Mouse (Mus musculus) kidney, postnatal 0 days (tissue): ENCODE data around the gene Nfia. TPM values are rescaled to one million over a fixed set of nuclear protein-coding genes. Genes with fewer than 3 reads are reported as not detected.
A peak's percentile ranks its signal among the peaks of the same experiment; 100 is the strongest.

ENCODE experiments used
- ATAC-seq: fragments of 200-750 bp; cut with Nextera tagmentation; replicated peaks from 2 replicates; pipeline ENCODE4 v1.8.0; 2017; ENCODE audit warnings: low read depth, moderate number of reproducible peaks, moderate TSS enrichment, moderate library complexity; ENCODE audit not compliant: low FRiP score
- DNase-seq: peaks from one replicate; pipeline ENCODE4 v3.0.0-alpha.2; 2016; ENCODE audit warnings: low spot score
- H3K27ac ChIP-seq: fragments of 300-500 bp; sonication (generic); 2 replicates; pipeline ENCODE4 v1.5.1; 2014; ENCODE audit warnings: mild to moderate bottlenecking
- H3K27me3 ChIP-seq: fragments of 300-500 bp; sonication (generic); 2 replicates; pipeline ENCODE4 v1.6.1; 2014; ENCODE audit warnings: low read length, mixed read lengths; ENCODE audit not compliant: insufficient read depth
- H3K36me3 ChIP-seq: fragments of 300-500 bp; sonication (generic); 2 replicates; pipeline ENCODE4 v1.6.1; 2014; ENCODE audit warnings: low read length, mixed read lengths; ENCODE audit not compliant: insufficient read depth
- H3K4me1 ChIP-seq: fragments of 300-500 bp; sonication (generic); replicated peaks from 2 replicates; pipeline ENCODE4 v1.6.1; 2014; ENCODE audit warnings: antibody characterized with exemption, low read length, mixed read lengths; ENCODE audit not compliant: insufficient read depth
- H3K4me2 ChIP-seq: fragments of 300-500 bp; sonication (generic); 2 replicates; pipeline ENCODE4 v1.6.1; 2014; ENCODE audit warnings: mild to moderate bottlenecking, low read length, moderate library complexity, mixed read lengths
- H3K4me3 ChIP-seq: fragments of 300-500 bp; sonication (generic); replicated peaks from 2 replicates; pipeline ENCODE4 v1.5.1; 2014; ENCODE audit warnings: low read depth, low read length
- H3K9ac ChIP-seq: fragments of 300-500 bp; sonication (generic); 2 replicates; pipeline ENCODE4 v1.6.1; 2014; ENCODE audit warnings: low read depth, low read length
- H3K9me3 ChIP-seq: fragments of 300-500 bp; sonication (generic); replicated peaks from 2 replicates; pipeline ENCODE4 v1.6.1; 2016; ENCODE audit warnings: low read length, inconsistent platforms, mixed read lengths
- CTCF ChIP-seq: IDR thresholded peaks from 2 replicates; pipeline ENCODE4 v1.5.1; 2016; ENCODE audit warnings: antibody characterized with exemption, low read depth, mild to moderate bottlenecking, moderate library complexity
- WGBS: fragments of 180-500 bp; shearing (Covaris S2); extraction: QIAGEN DNeasy Blood & Tissue Kit; methylation state at CpG from one replicate; pipeline ENCODE4 v1.1.7; 2014; 5-methylcytosine and 5-hydroxymethylcytosine counted together
- polyA plus RNA-seq: library from polyadenylated mRNA; unstranded; fragments of >200 nt; fragmentation: Nextera tagmentation; extraction: Ambion mirVana; gene quantifications from 2 replicates; pipeline ENCODE4 v1.2.1, GENCODE M21; 2015

Nfia gene
- polyA plus RNA-seq, 1 experiment from 2014 or later: 25.9 TPM

DNA sequence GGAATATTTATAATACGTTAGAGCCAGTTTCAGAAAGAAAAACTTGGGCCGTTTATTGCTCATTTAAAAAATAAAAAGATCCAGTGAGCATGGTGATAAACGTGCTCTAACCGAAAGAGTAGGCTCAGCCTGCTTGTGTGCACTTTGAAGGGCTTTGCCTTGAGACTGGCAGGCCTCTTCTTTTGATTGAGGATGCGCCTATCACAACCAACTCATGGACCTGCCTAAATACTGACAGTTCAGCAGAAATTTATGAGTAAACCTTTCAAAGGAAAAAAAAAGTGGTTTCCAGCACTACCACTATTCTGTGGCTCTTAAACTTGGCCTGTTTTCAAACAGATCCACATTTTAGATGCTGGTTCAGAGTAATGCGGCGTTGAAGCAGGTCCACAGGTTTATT lies 7.5 kb downstream of the Nfia start:
- 0 out of 2 replicates have a peak, but pooled peaks cover 3% of the 10 kb centered on the region for H3K36me3 ChIP-seq
- TF ChIP-seq CTCF: no peak
- H3K27ac ChIP-seq: 0 out of 2 replicates have a peak overlapping the region, but pooled peaks have one; percentile 10
- no peaks in the 10 kb centered on the region; the same call in 1 of the 2 replicates for H3K4me1 ChIP-seq
- 38% methylated on average over 7 of the region's 7 CpGs for WGBS
- no peaks in the 10 kb centered on the region; the same call in 1 of the 2 replicates for H3K27me3 ChIP-seq
- no peak overlapping the region for H3K4me3 ChIP-seq
- no peak overlapping the region for H3K9ac ChIP-seq
- ATAC-seq (no peak), DNase-seq (no peak)
- peak overlapping the region; percentile 89 for H3K4me2 ChIP-seq
- H3K9me3 ChIP-seq: no peaks in the 10 kb centered on the region

DNA sequence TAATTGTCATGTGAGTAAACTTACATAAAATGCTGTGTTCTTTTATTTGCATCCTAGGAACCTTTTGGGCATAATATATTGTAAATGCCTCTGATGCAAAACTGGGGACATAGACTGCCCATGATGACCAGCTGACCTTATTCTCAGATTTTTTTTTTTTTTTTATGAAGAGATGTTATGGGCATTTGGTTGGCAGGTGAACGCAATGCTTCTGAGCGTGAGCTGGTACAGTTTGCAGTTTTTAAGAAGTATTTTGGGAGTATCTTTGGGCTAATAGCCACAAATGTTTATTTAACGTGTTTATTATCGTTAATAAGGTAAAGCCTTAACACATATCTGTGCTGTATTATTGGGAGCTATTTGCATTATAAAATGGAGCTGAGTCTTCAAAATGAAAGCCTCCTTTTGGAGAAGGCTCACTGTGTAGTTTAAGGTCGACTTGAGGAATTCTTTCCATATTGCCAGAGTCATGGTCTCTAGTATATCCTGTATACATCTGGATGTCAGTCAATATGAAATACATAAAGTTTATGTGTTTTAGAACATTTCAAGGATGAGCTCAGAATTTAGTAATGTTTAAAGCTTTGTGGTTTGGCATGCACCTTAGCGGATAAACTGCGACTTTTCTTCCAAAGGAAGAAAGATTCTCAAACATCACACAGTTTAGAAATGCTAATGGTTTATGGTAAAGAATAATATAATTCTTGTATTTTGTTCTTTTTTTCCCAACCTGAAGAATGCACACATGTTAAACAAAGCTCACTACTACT lies 8.3 kb downstream of the Nfia start:
- no peak for TF ChIP-seq CTCF
- Histone ChIP-seq H3K4me2 (no peak overlapping the region), H3K9me3 (no peaks in the 10 kb centered on the region), H3K4me3 (no peak overlapping the region), H3K9ac (no peak overlapping the region), H3K27me3 (no peaks in the 10 kb centered on the region; the same call in 1 of the 2 replicates), H3K27ac (no peak overlapping the region), H3K36me3 (0 out of 2 replicates have a peak, but pooled peaks cover 3% of the 10 kb centered on the region), H3K4me1 (no peaks in the 10 kb centered on the region)
- 72% methylated on average over 7 of the region's 7 CpGs for WGBS
- DNase-seq: no peak
- no peak for ATAC-seq

DNA sequence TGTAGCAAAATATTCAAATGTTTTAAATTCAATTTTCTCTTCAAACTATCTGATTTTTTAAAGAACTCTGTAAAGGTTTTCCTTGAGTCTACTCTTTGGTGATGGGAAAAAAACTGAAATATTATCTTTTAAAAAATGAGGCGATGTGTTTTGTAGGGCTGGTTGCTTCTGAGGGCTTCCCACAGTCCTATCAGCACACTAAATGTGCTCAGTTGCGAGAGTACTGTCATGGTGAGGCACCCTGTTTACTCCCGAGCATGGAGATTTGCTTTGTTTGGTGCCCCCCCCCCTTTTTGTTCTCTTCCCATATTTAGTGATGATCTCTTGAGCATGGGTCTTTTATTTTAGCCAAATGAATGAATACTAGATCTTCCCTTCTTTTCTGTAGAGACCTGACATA lies 9.5 kb downstream of the Nfia start:
- Histone ChIP-seq H3K27ac (no peak overlapping the region), H3K4me3 (no peak overlapping the region), H3K36me3 (0 out of 2 replicates have a peak, but pooled peaks cover 3% of the 10 kb centered on the region), H3K27me3 (no peaks in the 10 kb centered on the region; the same call in 1 of the 2 replicates), H3K9me3 (no peaks in the 10 kb centered on the region), H3K4me1 (no peaks in the 10 kb centered on the region), H3K4me2 (no peak overlapping the region), H3K9ac (no peak overlapping the region)
- DNase-seq (no peak), ATAC-seq (no peak)
- 90% methylated on average over 3 of the region's 3 CpGs for WGBS
- no peak for TF ChIP-seq CTCF

DNA sequence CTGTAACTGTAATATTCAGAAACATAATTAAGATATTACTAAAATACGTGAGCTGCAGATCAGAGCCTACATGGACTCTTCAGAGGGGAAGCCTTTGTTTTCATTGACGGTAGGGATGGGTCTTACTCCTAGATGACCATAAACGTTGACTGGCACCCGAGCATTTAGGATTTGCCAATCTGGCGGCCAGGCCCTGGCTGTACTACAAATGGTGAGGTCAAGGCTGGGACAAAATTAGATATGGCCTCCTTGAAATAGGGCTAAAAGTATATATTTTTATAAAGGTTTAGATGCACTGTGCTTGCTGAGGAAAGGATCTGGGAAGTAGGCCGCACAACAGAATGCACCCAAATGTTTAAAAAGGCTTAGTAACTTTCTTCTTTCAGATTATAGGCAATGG lies 10.0 kb downstream of the Nfia start:
- Histone ChIP-seq H3K9me3 (no peaks in the 10 kb centered on the region), H3K9ac (no peak overlapping the region), H3K4me1 (no peaks in the 10 kb centered on the region), H3K4me3 (no peak overlapping the region), H3K27ac (no peak overlapping the region), H3K36me3 (0 out of 2 replicates have a peak, but pooled peaks cover 3% of the 10 kb centered on the region), H3K4me2 (no peak overlapping the region), H3K27me3 (no peaks in the 10 kb centered on the region; the same call in 1 of the 2 replicates)
- no peak for DNase-seq
- no peak for TF ChIP-seq CTCF
- ATAC-seq: no peak
- WGBS: 97% methylated on average over 6 of the region's 6 CpGs

DNA sequence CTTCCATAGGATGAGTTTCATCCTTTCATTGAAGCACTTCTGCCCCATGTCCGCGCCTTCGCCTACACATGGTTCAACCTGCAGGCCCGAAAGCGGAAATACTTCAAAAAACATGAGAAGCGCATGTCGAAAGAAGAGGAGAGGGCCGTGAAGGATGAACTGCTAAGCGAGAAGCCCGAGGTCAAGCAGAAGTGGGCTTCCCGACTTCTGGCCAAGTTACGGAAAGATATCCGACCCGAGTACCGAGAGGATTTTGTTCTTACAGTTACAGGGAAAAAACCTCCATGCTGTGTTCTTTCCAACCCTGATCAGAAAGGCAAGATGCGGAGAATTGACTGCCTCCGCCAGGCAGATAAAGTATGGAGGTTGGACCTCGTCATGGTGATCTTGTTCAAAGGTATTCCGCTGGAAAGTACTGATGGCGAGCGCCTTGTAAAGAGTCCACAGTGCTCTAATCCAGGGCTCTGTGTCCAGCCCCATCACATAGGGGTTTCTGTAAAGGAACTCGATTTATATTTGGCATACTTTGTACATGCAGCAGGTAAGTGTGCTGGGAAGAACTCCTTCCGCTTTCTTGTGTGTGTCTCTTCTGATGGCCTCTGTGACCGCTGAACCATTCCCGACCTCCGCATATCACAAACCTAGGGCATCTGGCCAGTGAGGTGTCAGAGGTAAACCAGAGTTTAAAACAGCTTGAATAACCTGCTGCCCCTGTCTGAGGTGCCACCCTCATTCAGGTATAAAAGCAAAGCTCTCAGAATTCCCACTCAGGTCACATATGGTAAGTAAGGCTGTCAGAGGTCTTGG lies 10.7 kb downstream of the Nfia start:
- H3K27me3 ChIP-seq: no peaks in the 10 kb centered on the region; the same call in 1 of the 2 replicates
- no peak overlapping the region for H3K4me2 ChIP-seq
- H3K9ac ChIP-seq: no peak overlapping the region
- 91% methylated on average over 26 of the region's 26 CpGs for WGBS
- DNase-seq (no peak), ATAC-seq (no peak)
- no peak overlapping the region for H3K27ac ChIP-seq
- no peaks in the 10 kb centered on the region for H3K4me1 ChIP-seq
- no peak overlapping the region for H3K4me3 ChIP-seq
- H3K9me3 ChIP-seq: no peaks in the 10 kb centered on the region
- TF ChIP-seq CTCF: no peak
- 0 out of 2 replicates have a peak, but pooled peaks cover 3% of the 10 kb centered on the region for H3K36me3 ChIP-seq

DNA sequence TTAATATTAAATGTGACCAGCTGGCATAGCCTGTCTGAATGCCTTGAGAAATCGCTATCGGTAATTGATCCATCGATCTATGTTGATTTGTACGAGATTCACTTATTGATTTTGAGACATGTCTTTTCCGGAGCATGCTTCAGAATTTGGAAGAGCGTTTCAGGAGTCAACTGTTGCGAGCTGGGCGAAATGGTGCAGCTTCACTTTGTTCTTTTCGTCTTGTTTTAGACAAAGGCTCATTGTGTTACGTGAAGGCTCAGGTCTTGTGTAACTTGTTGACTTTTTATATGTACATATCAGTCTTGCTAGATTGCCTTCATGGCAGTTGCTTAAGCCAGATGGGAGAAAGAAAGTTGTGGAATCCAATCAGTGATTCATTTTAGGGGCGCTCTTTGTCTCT lies 11.7 kb downstream of the Nfia start:
- Histone ChIP-seq H3K27ac (no peak overlapping the region), H3K9me3 (no peaks in the 10 kb centered on the region), H3K27me3 (no peaks in the 10 kb centered on the region; the same call in 1 of the 2 replicates), H3K4me2 (no peak overlapping the region), H3K9ac (no peak overlapping the region), H3K36me3 (0 out of 2 replicates have a peak, but pooled peaks cover 3% of the 10 kb centered on the region), H3K4me3 (no peak overlapping the region), H3K4me1 (no peaks in the 10 kb centered on the region)
- no peak for DNase-seq
- no peak for ATAC-seq
- WGBS: 93% methylated on average over 11 of the region's 11 CpGs
- no peak for TF ChIP-seq CTCF
